Mouse (Mus musculus) heart, embryonic 10.5 days (tissue): ENCODE results near the gene Dctn1. TPM values are rescaled to one million over a fixed set of nuclear protein-coding genes. Genes with fewer than 3 reads are reported as not detected.
A peak's percentile ranks its signal among the peaks of the same experiment; 100 is the strongest.

ENCODE experiments used
- DNase-seq: peaks from one replicate; pipeline ENCODE4 v3.0.0-alpha.2; 2017; ENCODE audit warnings: low spot score
- H3K27ac ChIP-seq: fragments of 300-500 bp; sonication (generic); 2 replicates; pipeline ENCODE4 v1.5.1; 2016; ENCODE audit warnings: mild to moderate bottlenecking
- H3K27me3 ChIP-seq: fragments of 300-500 bp; sonication (generic); 2 replicates; pipeline ENCODE4 v1.6.1; 2016; ENCODE audit warnings: mild to moderate bottlenecking; ENCODE audit not compliant: poor library complexity, insufficient read depth, severe bottlenecking
- H3K36me3 ChIP-seq: fragments of 300-500 bp; sonication (generic); 2 replicates; pipeline ENCODE4 v1.6.1; 2016; ENCODE audit warnings: mild to moderate bottlenecking, moderate library complexity
- H3K4me1 ChIP-seq: fragments of 300-500 bp; sonication (generic); 2 replicates; pipeline ENCODE4 v1.6.1; 2016; ENCODE audit warnings: mild to moderate bottlenecking
- H3K4me3 ChIP-seq: fragments of 300-500 bp; sonication (generic); 2 replicates; pipeline ENCODE4 v1.5.1; 2016; ENCODE audit warnings: mild to moderate bottlenecking, moderate library complexity
- H3K9me3 ChIP-seq: fragments of 300-500 bp; sonication (generic); 2 replicates; pipeline ENCODE4 v1.6.1; 2016; ENCODE audit warnings: mild to moderate bottlenecking, moderate library complexity
- WGBS: fragments of 180-500 bp; shearing (Covaris S2); methylation state at CpG from one replicate; pipeline ENCODE4 v1.1.7; 2016; 5-methylcytosine and 5-hydroxymethylcytosine counted together
- polyA plus RNA-seq: library from polyadenylated mRNA; unstranded; fragments of >200 nt; fragmentation: Nextera tagmentation; extraction: Ambion mirVana; gene quantifications from 2 replicates; pipeline ENCODE4 v1.2.1, GENCODE M21; 2016

Gene Dctn1
- polyA plus RNA-seq, 1 experiment from 2014 or later: 83.2 TPM

DNA sequence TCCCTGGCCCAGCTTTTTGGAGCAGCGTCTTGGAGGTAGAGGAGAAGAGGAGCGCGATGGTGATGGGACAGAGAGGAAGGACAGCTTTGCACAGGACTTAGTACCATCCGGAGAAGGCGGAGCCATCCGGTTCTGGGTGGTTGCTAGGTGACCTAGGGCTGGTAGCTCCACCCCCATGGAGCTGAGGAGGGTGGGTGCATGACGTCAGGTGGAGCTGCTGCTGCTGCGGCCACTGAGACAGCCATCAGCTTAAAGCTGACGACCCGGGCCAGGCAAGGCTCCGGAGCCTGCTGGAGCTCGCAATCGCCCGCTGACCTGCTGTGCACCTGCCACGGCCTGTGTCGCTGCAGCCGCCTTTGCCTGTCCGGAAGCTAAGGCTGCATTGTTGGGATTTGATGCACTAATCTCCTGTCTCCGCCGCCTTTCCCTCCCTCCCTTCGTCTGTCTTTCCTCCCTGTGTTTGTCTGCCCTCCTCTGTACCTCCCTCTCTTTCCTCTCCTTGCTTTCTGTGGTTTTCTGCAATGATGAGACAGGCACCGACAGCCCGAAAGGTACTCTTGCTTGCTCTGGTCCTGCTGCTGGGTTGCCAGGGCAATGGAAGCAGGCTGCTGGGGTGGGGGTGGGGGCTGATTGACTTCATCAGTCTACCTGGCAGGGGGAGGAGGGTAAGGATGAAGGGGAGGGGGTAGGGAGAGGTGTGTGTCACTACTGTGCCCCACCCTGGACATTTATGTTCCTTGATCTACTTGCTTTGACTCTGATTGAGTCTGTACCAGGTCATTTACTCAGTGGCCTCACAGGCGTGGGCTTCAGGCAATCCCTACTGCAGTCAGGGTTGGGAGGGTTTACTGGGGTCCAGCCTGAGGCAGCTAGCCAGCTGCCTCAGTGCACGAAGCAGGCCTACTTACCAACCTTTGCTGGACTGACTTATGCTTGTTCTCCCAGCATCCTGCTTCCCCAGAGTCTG is 20.5 kb downstream of the Dctn1 start:
- H3K4me3 ChIP-seq: peak overlapping the region; percentile 42
- H3K4me1 ChIP-seq: peaks cover 25% of the 10 kb centered on the region
- H3K27ac ChIP-seq: peak overlapping the region; percentile 19; the same call in 1 of the 2 replicates
- DNase-seq: no peak
- no peaks in the 10 kb centered on the region for H3K9me3 ChIP-seq
- H3K36me3 ChIP-seq: peaks cover 61% of the 10 kb centered on the region
- H3K27me3 ChIP-seq: no peaks in the 10 kb centered on the region
- 11% methylated on average over 25 of the region's 25 CpGs for WGBS

DNA sequence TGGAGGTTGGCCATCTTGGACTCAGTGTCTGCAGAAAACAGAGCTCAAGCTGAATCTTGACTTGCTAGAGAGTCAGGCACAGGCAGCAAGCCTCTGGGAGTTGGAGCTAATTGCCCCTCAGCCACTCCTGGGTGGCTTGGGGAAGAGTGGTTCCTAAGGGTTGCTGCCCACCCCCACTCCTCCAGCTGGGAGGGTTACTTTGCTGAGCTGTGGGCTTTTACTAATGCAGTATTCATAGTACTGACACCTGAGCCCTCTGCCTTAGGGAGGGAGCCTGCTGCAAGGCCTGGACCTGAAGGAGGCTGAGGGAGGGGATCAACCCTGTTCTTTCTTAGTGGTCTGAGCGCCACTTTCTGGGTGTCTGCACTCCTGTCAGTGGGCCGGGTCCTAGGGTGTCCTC is 21.2 kb downstream of the Dctn1 start:
- Histone ChIP-seq H3K4me1 (peaks cover 25% of the 10 kb centered on the region), H3K4me3 (no peak overlapping the region), H3K36me3 (peaks cover 69% of the 10 kb centered on the region), H3K27me3 (no peaks in the 10 kb centered on the region), H3K27ac (0 out of 2 replicates have a peak overlapping the region, but pooled peaks have one; percentile 37), H3K9me3 (no peaks in the 10 kb centered on the region)
- DNase-seq: no peak
- WGBS: 78% methylated on average over 2 of the region's 2 CpGs

DNA sequence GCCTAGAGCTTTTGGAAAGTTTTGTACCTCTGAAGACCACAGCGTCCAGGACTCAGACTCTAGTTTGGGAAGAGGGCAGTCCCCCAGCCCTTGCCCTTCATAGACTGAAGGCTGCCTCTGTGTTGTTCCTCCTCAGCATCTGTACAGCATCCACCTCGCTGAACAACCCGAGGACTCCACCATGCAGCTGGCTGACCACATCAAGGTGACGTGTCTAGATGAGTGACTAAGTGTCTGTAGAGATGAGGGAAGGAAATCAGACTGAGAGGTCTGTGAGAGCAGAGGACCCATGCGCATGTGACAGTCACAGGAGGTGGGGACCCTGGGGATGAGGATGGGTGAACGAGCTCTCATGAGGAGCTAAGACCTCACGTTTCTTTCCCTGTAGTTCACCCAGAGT is 27.9 kb downstream of the Dctn1 start:
- no peak for DNase-seq
- no peaks in the 10 kb centered on the region for H3K27me3 ChIP-seq
- H3K9me3 ChIP-seq: no peaks in the 10 kb centered on the region
- peaks cover 99% of the 10 kb centered on the region for H3K36me3 ChIP-seq
- H3K4me1 ChIP-seq: peaks cover 21% of the 10 kb centered on the region
- H3K4me3 ChIP-seq: no peak overlapping the region
- H3K27ac ChIP-seq: no peak overlapping the region
- 87% methylated on average over 7 of the region's 7 CpGs for WGBS

DNA sequence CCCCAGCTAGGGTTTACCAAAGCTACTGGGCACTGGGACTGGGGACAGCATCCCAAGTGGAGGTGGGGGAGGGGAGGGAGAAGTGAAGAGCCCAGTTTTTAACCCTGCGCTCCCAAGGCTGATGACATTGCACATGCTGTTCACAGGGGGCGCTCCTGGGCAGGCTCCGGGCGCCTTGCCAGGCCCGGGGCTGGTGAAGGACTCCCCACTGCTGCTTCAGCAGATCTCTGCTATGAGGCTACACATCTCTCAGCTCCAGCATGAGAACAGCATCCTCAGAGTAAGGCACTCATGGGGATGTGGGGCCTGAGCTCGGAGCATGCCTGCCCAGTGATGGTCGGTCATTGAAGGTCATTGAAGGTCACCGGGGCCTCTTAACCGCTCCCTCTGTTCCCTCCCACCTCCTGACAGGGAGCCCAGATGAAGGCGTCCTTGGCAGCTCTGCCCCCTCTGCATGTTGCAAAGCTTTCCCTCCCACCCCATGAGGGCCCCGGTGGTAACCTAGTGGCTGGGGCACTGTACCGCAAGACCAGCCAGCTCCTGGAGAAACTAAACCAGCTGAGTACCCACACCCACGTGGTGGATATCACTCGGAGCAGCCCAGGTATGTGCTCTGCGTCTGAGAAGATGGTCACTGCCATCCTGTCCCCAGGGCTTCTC is 31.8 kb downstream of the Dctn1 start:
- no peaks in the 10 kb centered on the region for H3K27me3 ChIP-seq
- WGBS: 39% methylated on average over 15 of the region's 15 CpGs
- no peak overlapping the region for H3K4me3 ChIP-seq
- peaks cover 21% of the 10 kb centered on the region for H3K4me1 ChIP-seq
- H3K9me3 ChIP-seq: no peaks in the 10 kb centered on the region
- no peak for DNase-seq
- peaks cover 91% of the 10 kb centered on the region for H3K36me3 ChIP-seq
- peak overlapping the region; percentile 63 for H3K27ac ChIP-seq

- H3K27me3 ChIP-seq: no peaks in the 10 kb centered on the region
- 82% methylated on average over 4 of the region's 4 CpGs for WGBS
- no peak overlapping the region for H3K4me3 ChIP-seq
- no peaks in the 10 kb centered on the region for H3K9me3 ChIP-seq
- no peak for DNase-seq
- H3K4me1 ChIP-seq: peaks cover 7% of the 10 kb centered on the region; the same call in 1 of the 2 replicates
- peaks cover 32% of the 10 kb centered on the region for H3K36me3 ChIP-seq
- no peak overlapping the region for H3K27ac ChIP-seq
Measured at GRCm38 (mm10) chr6:83203320-83203719, 37.6 kb downstream of the Dctn1 start.

- no peak for DNase-seq
- Histone ChIP-seq H3K4me1 (peaks cover 5% of the 10 kb centered on the region; the same call in 1 of the 2 replicates), H3K4me3 (no peak overlapping the region), H3K27ac (no peak overlapping the region), H3K36me3 (peaks cover 9% of the 10 kb centered on the region; the same call in 1 of the 2 replicates), H3K27me3 (no peaks in the 10 kb centered on the region), H3K9me3 (no peaks in the 10 kb centered on the region)
- WGBS: 89% methylated on average over 3 of the region's 3 CpGs
Measured at GRCm38 (mm10) chr6:83205851-83206250, 40.1 kb downstream of the Dctn1 start.

- H3K4me3 ChIP-seq: no peak overlapping the region
- 0 out of 2 replicates have a peak, but pooled peaks cover 5% of the 10 kb centered on the region for H3K36me3 ChIP-seq
- no peaks in the 10 kb centered on the region for H3K27me3 ChIP-seq
- H3K4me1 ChIP-seq: peaks cover 5% of the 10 kb centered on the region; the same call in 1 of the 2 replicates
- H3K9me3 ChIP-seq: no peaks in the 10 kb centered on the region
- no peak for DNase-seq
- 76% methylated on average over 11 of the region's 11 CpGs for WGBS
- no peak overlapping the region for H3K27ac ChIP-seq
Measured at GRCm38 (mm10) chr6:83206321-83206720, 40.6 kb downstream of the Dctn1 start.

GRCm38 (mm10) chr6:83207361-83208049 is 41.8 kb downstream of the Dctn1 start:
- Histone ChIP-seq H3K9me3 (no peaks in the 10 kb centered on the region), H3K27ac (no peak overlapping the region), H3K27me3 (no peaks in the 10 kb centered on the region), H3K4me3 (no peak overlapping the region), H3K36me3 (no peaks in the 10 kb centered on the region), H3K4me1 (peaks cover 8% of the 10 kb centered on the region)
- WGBS: 66% methylated on average over 9 of the region's 9 CpGs
- DNase-seq: no peak

- WGBS: 82% methylated on average over 2 of the region's 2 CpGs
- no peak overlapping the region for H3K4me3 ChIP-seq
- no peak overlapping the region for H3K27ac ChIP-seq
- no peaks in the 10 kb centered on the region for H3K9me3 ChIP-seq
- H3K36me3 ChIP-seq: no peaks in the 10 kb centered on the region
- peaks cover 8% of the 10 kb centered on the region for H3K4me1 ChIP-seq
- DNase-seq: no peak
- H3K27me3 ChIP-seq: no peaks in the 10 kb centered on the region
Measured at GRCm38 (mm10) chr6:83208050-83208400, 42.3 kb downstream of the Dctn1 start.

DNA sequence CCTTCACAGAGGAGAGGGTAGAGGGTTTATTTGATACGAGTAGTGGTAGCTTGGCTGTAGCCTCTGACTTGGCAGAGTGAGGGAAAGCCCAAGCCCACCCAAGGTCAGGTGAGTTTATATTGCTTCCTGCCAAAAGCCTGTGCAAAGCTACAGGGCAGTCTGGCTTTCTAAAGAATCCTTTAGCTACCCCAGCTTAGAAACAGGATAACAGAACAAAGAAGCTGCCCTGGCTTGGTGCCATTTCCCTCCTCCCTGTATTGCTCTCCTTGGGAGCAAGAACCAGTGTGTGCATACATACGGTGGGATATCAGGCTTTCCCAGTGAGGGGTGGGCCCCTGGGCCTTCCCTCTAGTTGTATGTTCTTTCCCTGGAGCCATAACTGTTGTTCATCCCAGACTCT is 44.8 kb downstream of the Dctn1 start:
- DNase-seq: no peak
- H3K27me3 ChIP-seq: no peaks in the 10 kb centered on the region
- H3K27ac ChIP-seq: no peak overlapping the region
- H3K4me3 ChIP-seq: no peak overlapping the region
- no peaks in the 10 kb centered on the region for H3K9me3 ChIP-seq
- H3K36me3 ChIP-seq: no peaks in the 10 kb centered on the region
- peaks cover 8% of the 10 kb centered on the region for H3K4me1 ChIP-seq
- 59% methylated on average over 2 of the region's 2 CpGs for WGBS

GRCm38 (mm10) chr6:83211526-83211925 is 45.8 kb downstream of the Dctn1 start:
- 16% methylated on average over 5 of the region's 5 CpGs for WGBS

DNA sequence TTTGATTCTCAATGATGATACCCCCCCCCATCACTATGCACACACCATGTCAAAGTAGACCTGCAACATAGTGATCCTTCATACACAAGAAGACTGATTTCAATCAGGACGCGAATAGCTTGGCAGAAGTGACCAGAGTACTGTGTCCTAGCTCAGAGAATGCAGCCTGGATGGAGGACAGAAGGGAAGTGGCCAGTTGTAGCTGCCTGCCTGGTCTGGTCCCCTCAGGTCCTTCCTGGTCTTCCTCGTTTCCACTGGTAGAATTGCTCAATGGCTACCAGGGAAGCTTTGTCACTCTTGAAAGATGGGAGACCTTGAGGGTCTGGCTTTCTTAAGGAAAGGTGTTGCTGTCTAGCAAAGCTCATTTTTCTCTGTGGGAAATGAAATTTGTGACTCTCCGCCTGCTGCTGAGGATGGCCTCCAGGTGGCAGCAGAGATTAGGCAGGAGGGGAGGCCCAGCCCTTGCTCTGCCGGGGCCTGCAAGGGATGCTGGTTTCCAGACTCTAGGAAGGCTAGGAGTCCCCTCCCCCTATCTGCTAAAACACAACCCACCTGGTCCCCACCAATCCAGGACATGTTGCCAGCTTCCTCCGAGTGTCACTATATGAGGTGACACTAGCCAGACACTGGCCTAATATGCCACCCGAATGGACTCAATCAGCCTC is 49.4 kb downstream of the Dctn1 start:
- WGBS: 11% methylated on average over 7 of the region's 7 CpGs
- no peak for DNase-seq
- Histone ChIP-seq H3K4me3 (no peak overlapping the region), H3K4me1 (peaks cover 3% of the 10 kb centered on the region; the same call in 1 of the 2 replicates), H3K27ac (no peak overlapping the region), H3K36me3 (no peaks in the 10 kb centered on the region), H3K9me3 (no peaks in the 10 kb centered on the region), H3K27me3 (no peaks in the 10 kb centered on the region)

More at GRCm38 (mm10) chr6:83211526-83211925, 45.8 kb downstream of the Dctn1 start:
- H3K36me3 ChIP-seq: no peaks in the 10 kb centered on the region
- H3K27me3 ChIP-seq: no peaks in the 10 kb centered on the region
- H3K4me3 ChIP-seq: no peak overlapping the region
- DNase-seq: no peak
- H3K4me1 ChIP-seq: peaks cover 8% of the 10 kb centered on the region
- H3K27ac ChIP-seq: no peak overlapping the region
- H3K9me3 ChIP-seq: no peaks in the 10 kb centered on the region
